Mouse (Mus musculus) MEL (cell line): Measurements from ENCODE around the gene Pecam1. TPM values are rescaled to one million over a fixed set of nuclear protein-coding genes. Genes with fewer than 3 reads are reported as not detected.

Source experiments
- DNase-seq: peaks from one replicate; pipeline ENCODE4 v3.0.0; 2011; ENCODE audit warnings: low read depth, low spot score
- H3K27ac ChIP-seq: 2 replicates; pipeline ENCODE4 v1.5.1; 2012; ENCODE audit warnings: low read depth, mild to moderate bottlenecking, control low read depth, low read length, moderate library complexity; ENCODE audit not compliant: control insufficient read depth
- H3K27me3 ChIP-seq, 2 experiments: fragments of 150-350 bp in 1 of 2; sonication (generic) in 1 of 2; 2 replicates each; pipeline ENCODE4 v1.6.1; 2012; ENCODE audit warnings: low read length in 2 of 2, mild to moderate bottlenecking in 2 of 2, improper control_type of control experiment in 1 of 2, moderate library complexity in 1 of 2; ENCODE audit not compliant: insufficient read depth in 2 of 2, control insufficient read depth in 1 of 2
- H3K36me3 ChIP-seq, 2 experiments: 2 replicates each; pipeline ENCODE4 v1.6.1; 2012 to 2014; ENCODE audit warnings: low read length in 2 of 2, improper control_type of control experiment in 1 of 2, inconsistent platforms in 1 of 2, mild to moderate bottlenecking in 1 of 2; ENCODE audit not compliant: insufficient read depth in 2 of 2, control insufficient read depth in 1 of 2
- H3K4me1 ChIP-seq, 2 experiments: fragments of 150-350 bp in 1 of 2; sonication (generic) in 1 of 2; 2 replicates each; pipeline ENCODE4 v1.6.1; 2012; ENCODE audit warnings: low read length in 2 of 2, improper control_type of control experiment in 1 of 2, mild to moderate bottlenecking in 1 of 2; ENCODE audit not compliant: insufficient read depth in 2 of 2, control insufficient read depth in 1 of 2
- H3K4me3 ChIP-seq, 2 experiments: fragments of 150-350 bp in 1 of 2; sonication (generic) in 1 of 2; 2 replicates each; pipeline ENCODE4 v1.5.1; 2012; ENCODE audit warnings: low read depth in 2 of 2, low read length in 2 of 2, mild to moderate bottlenecking in 2 of 2, moderate library complexity in 2 of 2, control low read depth in 1 of 2, improper control_type of control experiment in 1 of 2; ENCODE audit not compliant: control insufficient read depth in 1 of 2, insufficient read depth in 1 of 2
- H3K79me2 ChIP-seq: 2 replicates; pipeline ENCODE4 v1.6.1; 2012; ENCODE audit warnings: mild to moderate bottlenecking, low read length, moderate library complexity; ENCODE audit not compliant: control insufficient read depth, poor library complexity, insufficient read depth
- H3K9ac ChIP-seq: 2 replicates; pipeline ENCODE4 v1.6.1; 2012; ENCODE audit warnings: low read depth, mild to moderate bottlenecking, control low read depth, low read length, moderate library complexity; ENCODE audit not compliant: control insufficient read depth, poor library complexity, severe bottlenecking
- H3K9me3 ChIP-seq: fragments of 150-350 bp; sonication (generic); replicated peaks from 2 replicates; pipeline ENCODE4 v1.6.1; 2012; ENCODE audit warnings: mild to moderate bottlenecking, low read length, improper control_type of control experiment, moderate library complexity; ENCODE audit not compliant: insufficient read depth
- BHLHE40 ChIP-seq: IDR thresholded peaks from 2 replicates; pipeline ENCODE4 v1.6.1; 2012; ENCODE audit warnings: low read depth, mild to moderate bottlenecking, inconsistent platforms, low read length, improper control_type of control experiment, borderline replicate concordance
- CHD1 ChIP-seq: IDR thresholded peaks from 2 replicates; pipeline ENCODE4 v1.6.1; 2012; ENCODE audit warnings: low read depth, mild to moderate bottlenecking, inconsistent platforms, low read length, improper control_type of control experiment
- E2F4 ChIP-seq: IDR thresholded peaks from 2 replicates; pipeline ENCODE4 v1.6.1; 2011; ENCODE audit warnings: low read depth, low read length, improper control_type of control experiment, borderline replicate concordance
- ELF1 ChIP-seq: IDR thresholded peaks from 2 replicates; pipeline ENCODE4 v1.6.1; 2014; ENCODE audit warnings: low read depth, mild to moderate bottlenecking, inconsistent platforms, low read length, improper control_type of control experiment, moderate library complexity
- EP300 ChIP-seq, 2 experiments: IDR thresholded peaks; 2 replicates each; pipeline ENCODE4 v1.6.1; 2011; ENCODE audit warnings: improper control_type of control experiment in 2 of 2, low read length in 2 of 2, low read depth in 1 of 2, mild to moderate bottlenecking in 1 of 2
- ETS1 ChIP-seq: IDR thresholded peaks from 2 replicates; pipeline ENCODE4 v1.6.1; 2012; ENCODE audit warnings: low read depth, mild to moderate bottlenecking, inconsistent platforms, low read length, improper control_type of control experiment, moderate library complexity
- GATA1 ChIP-seq: IDR thresholded peaks from 2 replicates; pipeline ENCODE4 v1.6.1; 2011; ENCODE audit warnings: low read depth, low read length, improper control_type of control experiment
- HCFC1 ChIP-seq: IDR thresholded peaks from 2 replicates; pipeline ENCODE4 v1.6.1; 2012; ENCODE audit warnings: low read depth, mild to moderate bottlenecking, inconsistent platforms, low read length, improper control_type of control experiment, moderate library complexity
- MAZ ChIP-seq: IDR thresholded peaks from 2 replicates; pipeline ENCODE4 v1.6.1; 2012; ENCODE audit warnings: low read depth, mild to moderate bottlenecking, inconsistent platforms, low read length, improper control_type of control experiment
- MEF2A ChIP-seq: IDR thresholded peaks from 2 replicates; pipeline ENCODE4 v1.6.1; 2014; ENCODE audit warnings: low read depth, mild to moderate bottlenecking, inconsistent platforms, low read length, improper control_type of control experiment; ENCODE audit not compliant: poor library complexity, insufficient replicate concordance, severe bottlenecking; ENCODE audit errors: extremely low read depth
- MXI1 ChIP-seq: IDR thresholded peaks from 2 replicates; pipeline ENCODE4 v1.6.1; 2011; ENCODE audit warnings: mild to moderate bottlenecking, low read depth, low read length, improper control_type of control experiment
- MYB ChIP-seq: IDR thresholded peaks from 2 replicates; pipeline ENCODE4 v1.6.1; 2011; ENCODE audit warnings: mild to moderate bottlenecking, low read depth, low read length, improper control_type of control experiment
- NELFE ChIP-seq: IDR thresholded peaks from 2 replicates; pipeline ENCODE4 v1.6.1; 2011; ENCODE audit warnings: low read depth, low read length, improper control_type of control experiment
- NRF1 ChIP-seq: IDR thresholded peaks from 2 replicates; pipeline ENCODE4 v1.6.1; 2014; ENCODE audit warnings: low read depth, mild to moderate bottlenecking, inconsistent platforms, low read length, improper control_type of control experiment, moderate library complexity; ENCODE audit not compliant: poor library complexity, insufficient read depth, severe bottlenecking
- POLR2A ChIP-seq, 2 experiments: IDR thresholded peaks; 2 replicates each; pipeline ENCODE4 v1.6.1; 2011 to 2012; ENCODE audit warnings: low read length in 2 of 2, mild to moderate bottlenecking in 2 of 2, control low read depth in 1 of 2, improper control_type of control experiment in 1 of 2, low read depth in 1 of 2, moderate library complexity in 1 of 2; ENCODE audit not compliant: control insufficient read depth in 1 of 2, insufficient read depth in 1 of 2, poor library complexity in 1 of 2
- POLR2AphosphoS5 ChIP-seq: IDR thresholded peaks from 2 replicates; pipeline ENCODE4 v1.6.1; 2012; ENCODE audit warnings: low read depth, borderline replicate concordance, mild to moderate bottlenecking, inconsistent platforms, low read length, moderate library complexity, mixed read lengths
- SIN3A ChIP-seq: IDR thresholded peaks from 2 replicates; pipeline ENCODE4 v1.6.1; 2012; ENCODE audit warnings: low read length, improper control_type of control experiment, inconsistent platforms
- SMC3 ChIP-seq: IDR thresholded peaks from 2 replicates; pipeline ENCODE4 v1.6.1; 2011; ENCODE audit warnings: low read depth, low read length, improper control_type of control experiment
- TBP ChIP-seq: IDR thresholded peaks from 2 replicates; pipeline ENCODE4 v1.8.0; 2011; ENCODE audit warnings: low read depth, low read length, improper control_type of control experiment
- UBTF ChIP-seq: IDR thresholded peaks from 2 replicates; pipeline ENCODE4 v1.6.1; 2012; ENCODE audit warnings: low read depth, mild to moderate bottlenecking, inconsistent platforms, low read length, improper control_type of control experiment, moderate library complexity, borderline replicate concordance; ENCODE audit not compliant: insufficient read depth
- ZMIZ1 ChIP-seq: IDR thresholded peaks from 2 replicates; pipeline ENCODE4 v1.6.1; 2012; ENCODE audit warnings: low read depth, mild to moderate bottlenecking, inconsistent platforms, low read length, improper control_type of control experiment, moderate library complexity
- polyA plus RNA-seq, 2 experiments: library from polyadenylated mRNA; stranded (reverse) in 1 of 2; unstranded in 1 of 2; fragments of >175 nt in 1 of 2; fragments of >200 nt in 1 of 2; gene quantifications; 2 replicates each; pipeline versions ENCODE4 v1.2.1 to v1.2.4; 2012; ENCODE audit warnings: low replicate concordance in 2 of 2, low read depth in 1 of 2; ENCODE audit not compliant: insufficient read length in 2 of 2, insufficient read depth in 1 of 2, missing spikeins in 1 of 2
- total RNA-seq: library from RNA; depleted of rRNA; stranded (reverse); fragments of 300-350 nt; gene quantifications from 2 replicates; pipeline ENCODE4 v1.2.3, GENCODE M21; 2012

The Pecam1 gene
- total and polyA plus RNA-seq, 3 experiments = 0.12 to 0.14 TPM; not detected in 1

DNA sequence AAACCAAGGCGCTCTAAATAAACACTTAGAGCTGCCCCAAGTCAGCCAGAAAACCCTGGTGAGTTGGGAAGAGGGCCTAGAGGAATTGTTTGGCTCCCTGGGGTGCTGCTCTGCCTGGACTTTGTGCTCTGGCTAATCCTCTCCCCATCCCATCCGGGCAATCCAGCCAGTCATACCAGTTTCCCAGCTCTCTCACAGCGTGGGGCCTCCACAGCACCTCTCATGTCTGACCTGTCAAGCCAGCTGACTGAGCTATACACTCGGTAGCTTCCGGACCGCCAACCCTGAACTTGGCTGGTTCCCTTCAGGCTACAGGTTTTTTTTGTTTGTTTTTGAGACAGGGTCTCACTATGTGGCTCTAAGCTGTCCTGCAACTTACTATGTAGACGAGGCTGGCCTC is 112.7 kb downstream of the Pecam1 start (continued):
- no peak for TF ChIP-seq NRF1
- no peak for TF ChIP-seq MYB
- no peak for TF ChIP-seq GATA1
- no peak for TF ChIP-seq MAZ

DNA sequence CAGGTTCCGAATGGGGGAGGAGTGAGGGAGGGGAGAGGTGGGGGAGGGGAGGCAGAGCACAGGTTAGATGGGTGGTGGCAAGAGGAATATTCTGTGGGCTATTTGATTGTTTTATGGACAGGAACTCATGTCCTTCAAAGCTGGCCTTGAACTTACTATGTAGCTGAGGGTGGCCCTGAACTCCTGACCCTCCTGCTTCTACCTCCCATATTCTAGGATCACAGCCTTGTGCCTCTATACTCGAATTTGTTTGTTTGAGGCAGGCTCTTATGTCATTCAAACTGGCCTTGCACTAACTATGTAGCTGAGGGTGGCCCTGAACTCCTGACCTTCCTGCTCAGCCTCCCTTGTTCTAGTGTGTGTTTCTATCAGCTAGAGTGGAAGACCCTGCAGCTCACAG is 114.5 kb downstream of the Pecam1 start:
- no peak overlapping the region for H3K27ac ChIP-seq
- no peaks in the 10 kb centered on the region for H3K79me2 ChIP-seq
- DNase-seq = no peak
- no peak overlapping the region for H3K9ac ChIP-seq
- H3K27me3 ChIP-seq = no peaks in the 10 kb centered on the region
- no peak for TF ChIP-seq UBTF
- no peak for TF ChIP-seq MEF2A
- no peak for TF ChIP-seq BHLHE40
- no peak for TF ChIP-seq HCFC1
- TF ChIP-seq ELF1 = no peak
- TF ChIP-seq CHD1 = no peak
- no peak for TF ChIP-seq ETS1
- no peak for TF ChIP-seq POLR2AphosphoS5
- TF ChIP-seq ZMIZ1 = no peak
- TF ChIP-seq NELFE = no peak
- no peak for TF ChIP-seq POLR2A (IDR thresholded peaks at IDR 0.05; ENCODE audit: control insufficient read depth in 1 of 2, insufficient read depth in 1 of 2, low read depth in 1 of 2, low read length in 2 of 2, poor library complexity in 1 of 2)
- no peak for TF ChIP-seq GATA1
- no peak for TF ChIP-seq MXI1
- no peak for TF ChIP-seq MYB
- no peak for TF ChIP-seq TBP
- TF ChIP-seq E2F4 = no peak
- no peak for TF ChIP-seq SMC3
- no peak for TF ChIP-seq EP300 (IDR thresholded peaks at IDR 0.05; ENCODE audit: low read depth in 1 of 2, low read length in 2 of 2)
- no peak for TF ChIP-seq SIN3A
- no peak overlapping the region for H3K4me3 ChIP-seq
- H3K9me3 ChIP-seq = no peaks in the 10 kb centered on the region
- H3K4me1 ChIP-seq = no peaks in the 10 kb centered on the region; a peak in 1 of 4 replicates
- no peaks in the 10 kb centered on the region for H3K36me3 ChIP-seq
